Mouse (Mus musculus) erythroblast, embryonic 14.5 days (primary cell): ENCODE results near the gene Prps1l3. TPM values are rescaled to one million over a fixed set of nuclear protein-coding genes. Genes with fewer than 3 reads are reported as not detected.
"Not testable (repeated sequence)": the region's sequence is repeated elsewhere in the genome, so short reads cannot be mapped to it uniquely, and the experiment has no call there.

ENCODE experiments used
- H3K27me3 ChIP-seq: 2 replicates; pipeline ENCODE4 v1.6.1; 2012; ENCODE audit warnings: inconsistent platforms; ENCODE audit not compliant: control insufficient read depth
- H3K36me3 ChIP-seq: 2 replicates; pipeline ENCODE4 v1.6.1; 2012; ENCODE audit warnings: mild to moderate bottlenecking, inconsistent platforms; ENCODE audit not compliant: control insufficient read depth
- H3K4me1 ChIP-seq: 2 replicates; pipeline ENCODE4 v1.6.1; 2012; ENCODE audit warnings: inconsistent platforms; ENCODE audit not compliant: control insufficient read depth
- H3K4me3 ChIP-seq: replicated peaks from 2 replicates; pipeline ENCODE3; 2012; ENCODE audit warnings: moderate library complexity, mild to moderate bottlenecking, inconsistent platforms
- H3K9me3 ChIP-seq: 2 replicates; pipeline ENCODE4 v1.6.1; 2012; ENCODE audit warnings: low read length, inconsistent platforms, mixed read lengths; ENCODE audit not compliant: control insufficient read depth
- GATA1 ChIP-seq: IDR thresholded peaks from 2 replicates; pipeline ENCODE4 v1.6.1; 2012; ENCODE audit warnings: low read length, inconsistent platforms, mixed read lengths
- TAL1 ChIP-seq: IDR thresholded peaks from 3 replicates; pipeline ENCODE4 v1.6.1; 2012; ENCODE audit warnings: low read length, inconsistent platforms, mixed read lengths
- polyA plus RNA-seq: library from polyadenylated mRNA; stranded (reverse); fragments of >175 nt; gene quantifications from 2 replicates; pipeline ENCODE4 v1.2.3, GENCODE M21; 2012

Prps1l3 gene
- polyA plus RNA-seq, 1 experiment = 0.80 TPM

DNA sequence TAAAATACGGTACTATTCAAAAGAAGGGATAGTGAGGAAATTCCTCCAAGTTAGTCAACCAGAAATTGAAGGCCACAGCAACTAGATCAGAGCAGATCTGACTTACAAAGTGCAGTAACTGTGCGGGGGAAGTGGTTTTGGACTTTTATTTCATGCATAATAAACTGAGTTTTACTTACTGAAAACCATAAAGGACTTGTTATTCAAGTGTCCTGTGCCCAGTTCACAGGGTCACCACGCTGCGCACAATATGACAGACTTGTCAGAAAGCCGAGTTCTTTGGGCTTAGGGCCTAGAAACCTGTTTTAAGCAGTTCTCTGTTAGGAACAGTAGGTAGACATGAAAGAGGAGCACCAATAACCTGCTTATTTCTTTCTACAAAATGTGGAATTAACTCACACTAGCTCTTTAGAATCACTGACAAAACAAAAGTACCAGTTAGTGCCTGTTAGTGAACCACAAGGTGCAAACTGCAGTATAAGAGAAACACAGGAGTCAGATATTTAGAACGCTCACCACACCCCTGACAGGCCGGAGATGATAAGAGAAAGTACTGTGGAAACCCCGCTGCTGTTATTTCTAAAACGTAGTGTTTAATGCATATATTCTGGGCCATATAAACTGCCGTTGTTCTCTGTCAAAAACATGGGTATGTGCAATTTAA, 32.7 kb upstream of the Prps1l3 start, which contains the start of gene Slc25a21:
TSS of gene Slc25a21 (minus strand) at position 110 of the 664 bp plus-strand sequence.
- Histone ChIP-seq H3K4me1 (peaks cover 55% of the 10 kb centered on the region), H3K27me3 (no peaks in the 10 kb centered on the region), H3K4me3 (peak within 1 kb of the TSS; percentile 84), H3K36me3 (peaks cover 17% of the 10 kb centered on the region), H3K9me3 (no peaks in the 10 kb centered on the region)
- peak; percentile 73 for TF ChIP-seq GATA1
- TF ChIP-seq TAL1 = peak; percentile 56; the same call in 2 of the 3 replicates

DNA sequence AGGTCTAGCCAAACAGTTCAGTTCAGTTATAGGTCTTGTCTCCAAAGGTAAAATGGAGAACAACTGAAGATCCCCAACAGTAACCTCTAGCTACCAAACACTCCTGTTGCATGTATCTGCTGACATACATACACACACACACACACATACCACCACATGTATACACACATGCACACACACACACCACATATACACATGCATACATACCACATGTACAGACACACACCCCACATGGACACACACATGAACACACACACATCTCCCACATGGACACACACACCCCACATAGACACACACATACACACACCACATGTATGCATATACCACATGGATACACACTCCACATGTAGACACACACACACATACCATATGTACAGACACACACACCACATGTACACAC, 31.9 kb upstream of the Prps1l3 start:
- H3K36me3 ChIP-seq = peaks cover 11% of the 10 kb centered on the region

DNA sequence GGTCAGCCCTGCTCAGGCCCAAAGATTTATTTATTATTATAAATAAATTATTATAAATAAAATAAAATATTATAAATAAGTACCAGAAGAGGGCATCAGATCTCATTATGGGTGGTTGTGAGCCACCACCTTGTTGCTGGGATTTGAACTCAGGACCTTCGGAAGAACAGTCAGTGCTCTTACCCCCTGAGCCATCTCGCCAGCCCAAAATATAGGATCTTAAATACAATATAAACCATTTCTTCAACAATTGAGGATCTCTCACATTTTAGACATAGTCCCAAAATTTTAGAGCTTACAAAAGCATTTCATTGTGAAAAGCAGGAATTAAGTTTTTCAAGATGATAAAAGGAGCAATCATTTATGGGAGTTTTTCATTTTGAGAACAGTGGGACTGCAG, 30.8 kb upstream of the Prps1l3 start:
- no peak for TF ChIP-seq TAL1
- no peak for TF ChIP-seq GATA1
- no peaks in the 10 kb centered on the region for H3K27me3 ChIP-seq
- peaks cover 5% of the 10 kb centered on the region; the same call in 1 of the 2 replicates for H3K36me3 ChIP-seq
- H3K4me3 ChIP-seq = no peak overlapping the region
- H3K4me1 ChIP-seq = peaks cover 41% of the 10 kb centered on the region
- no peaks in the 10 kb centered on the region for H3K9me3 ChIP-seq

More for the DNA sequence above, 31.9 kb upstream of the Prps1l3 start:
- Histone ChIP-seq H3K4me1 (peaks cover 51% of the 10 kb centered on the region), H3K9me3 (no peaks in the 10 kb centered on the region), H3K27me3 (no peaks in the 10 kb centered on the region), H3K4me3 (peak overlapping the region; percentile 84)
- TF ChIP-seq GATA1 (no peak), TAL1 (no peak)

GRCm38 (mm10) chr12:57201901-57202300, 28.3 kb upstream of the Prps1l3 start:
- TF ChIP-seq GATA1 (no peak), TAL1 (no peak)
- Histone ChIP-seq H3K4me1 (peaks cover 34% of the 10 kb centered on the region), H3K9me3 (no peaks in the 10 kb centered on the region), H3K36me3 (peaks cover 3% of the 10 kb centered on the region; the same call in 1 of the 2 replicates), H3K27me3 (no peaks in the 10 kb centered on the region), H3K4me3 (no peak overlapping the region)

- Histone ChIP-seq H3K9me3 (no peaks in the 10 kb centered on the region), H3K36me3 (no peaks in the 10 kb centered on the region), H3K4me1 (peaks cover 17% of the 10 kb centered on the region), H3K27me3 (no peaks in the 10 kb centered on the region), H3K4me3 (no peak overlapping the region)
- TF ChIP-seq TAL1 (no peak), GATA1 (no peak)
Observed at GRCm38 (mm10) chr12:57204276-57204851, 25.8 kb upstream of the Prps1l3 start.

DNA sequence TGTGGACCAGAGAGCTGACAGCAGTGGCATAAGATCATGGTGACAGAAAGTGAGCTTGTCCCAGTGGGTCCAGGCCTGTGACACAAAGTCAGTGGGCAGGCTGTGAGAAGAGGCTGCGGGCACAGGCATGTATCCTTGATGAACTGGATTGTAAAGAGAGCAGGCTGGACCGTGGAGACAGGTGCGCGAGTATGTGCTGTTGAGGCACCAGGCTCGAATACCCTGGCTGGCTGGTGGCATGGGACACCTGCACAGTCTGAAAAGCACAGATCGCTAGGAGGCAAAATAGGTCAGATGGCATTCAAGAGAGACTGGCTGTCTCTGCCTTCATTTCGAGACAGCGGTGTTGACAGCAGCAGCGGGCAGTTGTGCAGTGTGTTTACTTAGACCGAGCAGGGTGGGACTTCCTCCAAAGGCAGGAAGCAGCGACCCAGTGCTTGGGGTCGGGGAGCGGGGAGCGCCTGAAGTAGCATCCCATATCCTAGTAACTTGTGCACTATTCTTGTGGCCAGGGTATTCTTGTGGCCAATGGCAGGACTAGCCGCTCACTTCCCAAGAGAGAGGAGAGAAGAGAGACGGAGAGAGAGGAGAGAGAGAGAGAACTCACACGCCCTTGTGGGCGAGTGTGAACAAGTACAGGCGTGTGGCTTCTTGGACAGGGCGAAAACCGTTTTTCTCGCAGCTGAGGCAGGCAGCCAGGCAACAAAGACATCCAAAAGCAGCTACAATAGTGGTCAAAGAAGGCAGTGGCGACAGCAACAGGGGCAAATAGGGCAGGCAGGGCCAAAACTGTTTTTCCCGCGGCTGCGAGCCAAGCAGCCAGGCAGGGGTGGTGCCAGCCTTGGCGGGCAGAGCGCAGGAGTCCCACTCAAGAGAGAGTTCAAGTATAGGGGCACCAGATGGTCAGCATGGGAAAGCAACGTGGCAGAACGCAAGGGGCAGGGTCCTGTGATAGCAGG, 18.6 kb upstream of the Prps1l3 start:
- Histone ChIP-seq H3K4me1 (peaks cover 25% of the 10 kb centered on the region), H3K4me3 (peak overlapping the region; percentile 69), H3K36me3 (no peaks in the 10 kb centered on the region), H3K27me3 (no peaks in the 10 kb centered on the region), H3K9me3 (no peaks in the 10 kb centered on the region)
- TF ChIP-seq TAL1 (no peak), GATA1 (no peak)

- H3K27me3 ChIP-seq, H3K4me3 ChIP-seq, H3K9me3 ChIP-seq, H3K36me3 ChIP-seq: not testable (repeated sequence)
- peaks cover 25% of the 10 kb centered on the region for H3K4me1 ChIP-seq
Observed at GRCm38 (mm10) chr12:57212463-57212862, 17.7 kb upstream of the Prps1l3 start.

- no peaks in the 10 kb centered on the region; the same call in 1 of the 2 replicates for H3K36me3 ChIP-seq
- TF ChIP-seq TAL1 (no peak), GATA1 (no peak)
- H3K27me3 ChIP-seq = no peaks in the 10 kb centered on the region
- no peak overlapping the region for H3K4me3 ChIP-seq
- peaks cover 25% of the 10 kb centered on the region for H3K4me1 ChIP-seq
- H3K9me3 ChIP-seq = no peaks in the 10 kb centered on the region
Observed at GRCm38 (mm10) chr12:57226411-57226810, 3.8 kb upstream of the Prps1l3 start.

- no peak for TF ChIP-seq GATA1
- no peak for TF ChIP-seq TAL1
- Histone ChIP-seq H3K27me3 (no peaks in the 10 kb centered on the region), H3K9me3 (no peaks in the 10 kb centered on the region)
Observed at GRCm38 (mm10) chr12:57227776-57228175, 2.4 kb upstream of the Prps1l3 start.

More at GRCm38 (mm10) chr12:57227776-57228175, 2.4 kb upstream of the Prps1l3 start:
- Histone ChIP-seq H3K4me1 (peaks cover 32% of the 10 kb centered on the region), H3K4me3 (no peak overlapping the region), H3K36me3 (no peaks in the 10 kb centered on the region; the same call in 1 of the 2 replicates)
